Mouse (Mus musculus) liver, adult 2 months (tissue): ENCODE measurements around the gene Olfr1338. TPM values are rescaled to one million over a fixed set of nuclear protein-coding genes. Genes with fewer than 3 reads are reported as not detected.
"Not testable (repeated sequence)": the region's sequence is repeated elsewhere in the genome, so short reads cannot be mapped to it uniquely, and the experiment has no call there.

Experiments used
- DNase-seq: peaks from one replicate; pipeline ENCODE4 v3.0.0-alpha.2; 2011; ENCODE audit warnings: low read depth, low spot score; ENCODE audit errors: extremely low read depth
- H3K27ac ChIP-seq: fragments of 200-500 bp; replicated peaks from 2 replicates; pipeline ENCODE4 v1.5.1; 2012; ENCODE audit warnings: low read depth, mild to moderate bottlenecking, control low read depth, inconsistent platforms, low read length; ENCODE audit not compliant: insufficient read depth
- H3K27me3 ChIP-seq: fragments of 200-500 bp; 2 replicates; pipeline ENCODE4 v1.6.1; 2012; ENCODE audit warnings: mild to moderate bottlenecking, moderate library complexity, low read length, inconsistent platforms; ENCODE audit not compliant: control insufficient read depth, insufficient read depth
- H3K36me3 ChIP-seq: fragments of 200-500 bp; 2 replicates; pipeline ENCODE4 v1.6.1; 2012; ENCODE audit warnings: low read length, inconsistent platforms; ENCODE audit not compliant: control insufficient read depth, insufficient read depth
- H3K4me1 ChIP-seq: fragments of 200-500 bp; 2 replicates; pipeline ENCODE4 v1.6.1; 2011; ENCODE audit warnings: low read length; ENCODE audit not compliant: control insufficient read depth, insufficient read depth
- H3K4me3 ChIP-seq: fragments of 200-500 bp; 2 replicates; pipeline ENCODE4 v1.5.1; 2011; ENCODE audit warnings: low read depth, mild to moderate bottlenecking, control low read depth, low read length, moderate library complexity; ENCODE audit not compliant: insufficient read depth
- H3K79me2 ChIP-seq: fragments of 200-500 bp; 2 replicates; pipeline ENCODE4 v1.6.1; 2012; ENCODE audit warnings: inconsistent platforms, mild to moderate bottlenecking, low read length, moderate library complexity; ENCODE audit not compliant: control insufficient read depth, insufficient read depth
- H3K9ac ChIP-seq: fragments of 200-500 bp; 2 replicates; pipeline ENCODE4 v1.6.1; 2012; ENCODE audit warnings: low read depth, mild to moderate bottlenecking, control low read depth, inconsistent platforms, low read length
- CTCF ChIP-seq: fragments of 200-500 bp; IDR thresholded peaks from 2 replicates; pipeline ENCODE4 v1.5.1; 2011; ENCODE audit warnings: low read depth, low read length, control low read depth
- POLR2A ChIP-seq: fragments of 200-500 bp; IDR thresholded peaks from 2 replicates; pipeline ENCODE4 v1.6.1; 2011; ENCODE audit warnings: low read length, control low read depth; ENCODE audit not compliant: insufficient read depth; ENCODE audit errors: extremely low read depth
- WGBS: fragments of 180-500 bp; shearing (Covaris S2); methylation state at CpG from one replicate; pipeline ENCODE4 v1.1.7; 2018; 5-methylcytosine and 5-hydroxymethylcytosine counted together
- polyA plus RNA-seq: library from polyadenylated mRNA; depleted of rRNA; stranded (reverse); fragments of >200 nt; gene quantifications from 2 replicates; pipeline ENCODE4 v1.2.3, GENCODE M21; 2012; rRNA removed
- total RNA-seq: library from RNA; depleted of rRNA; stranded (reverse); fragments of >200 nt; gene quantifications from 2 replicates; pipeline ENCODE4 v1.2.3, GENCODE M21; 2014; rRNA removed

Olfr1338 gene
- not detected in 2 replicates for total RNA-seq
- not detected in 2 replicates for polyA plus RNA-seq

DNA sequence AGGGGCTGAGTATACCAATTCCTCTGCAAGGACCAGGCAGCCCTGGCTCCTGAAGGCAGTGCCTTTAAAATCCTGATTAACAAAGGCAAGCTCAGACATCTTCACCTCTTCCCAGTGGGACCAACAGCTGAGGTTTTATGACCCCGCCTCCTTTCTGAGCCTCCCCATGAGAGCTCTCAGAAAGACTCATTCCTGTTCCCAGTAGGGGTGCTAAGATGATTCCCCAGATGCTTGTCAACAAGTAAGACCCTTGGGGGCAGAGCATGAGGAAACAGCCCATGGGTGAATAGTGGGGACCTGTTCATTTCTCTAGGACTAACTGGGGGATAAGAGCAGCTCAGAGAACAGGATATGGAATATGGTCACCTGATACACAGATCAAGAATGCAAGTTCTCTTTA, at the start of gene Olfr1338:
TSS of gene Olfr1338 (minus strand) at position 101 of the 400 bp plus-strand sequence.
- no peaks in the 10 kb centered on the region for H3K27me3 ChIP-seq
- H3K79me2 ChIP-seq = no peaks in the 10 kb centered on the region
- H3K27ac ChIP-seq = no peak within 1 kb of the TSS
- no peak for TF ChIP-seq POLR2A
- no peak for TF ChIP-seq CTCF
- H3K4me1 ChIP-seq = no peaks in the 10 kb centered on the region
- H3K9ac ChIP-seq = no peak within 1 kb of the TSS
- H3K4me3 ChIP-seq = no peak within 1 kb of the TSS
- no peaks in the 10 kb centered on the region for H3K36me3 ChIP-seq
- no peak for DNase-seq
- 97% methylated on average over 1 of the region's 1 CpGs for WGBS

DNA sequence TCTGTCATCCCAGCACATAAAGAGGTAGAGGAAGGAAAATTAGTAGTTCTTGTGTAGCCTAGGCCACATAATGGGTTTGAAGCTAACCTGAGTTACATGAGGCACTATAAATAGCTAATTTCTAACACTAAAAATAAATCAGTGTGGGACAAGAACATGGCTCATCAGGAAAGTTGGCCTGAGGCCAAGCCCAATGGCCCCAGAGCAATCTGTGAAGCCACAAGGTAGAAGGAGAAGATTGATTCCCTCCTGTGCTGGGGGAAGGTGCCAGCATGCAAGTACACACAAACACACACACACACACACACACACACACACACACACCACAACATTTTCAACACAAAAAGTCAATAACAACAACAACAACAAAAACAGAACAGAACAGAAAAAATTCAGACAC, 34.3 kb upstream of the Olfr1338 start:
- H3K79me2 ChIP-seq, H3K4me1 ChIP-seq, H3K36me3 ChIP-seq, H3K27ac ChIP-seq, H3K9ac ChIP-seq, DNase-seq, H3K4me3 ChIP-seq, H3K27me3 ChIP-seq: not testable (repeated sequence)

GRCm38 (mm10) chr4:118782486-118782885, 23.9 kb upstream of the Olfr1338 start, which contains the start of gene Olfr1337:
Gene Olfr1337, minus strand, starts transcription at chr4:118782586.
- H3K27ac ChIP-seq = no peak within 1 kb of the TSS
- no peaks in the 10 kb centered on the region for H3K36me3 ChIP-seq
- no peak for TF ChIP-seq POLR2A
- no peak for TF ChIP-seq CTCF
- no peaks in the 10 kb centered on the region for H3K79me2 ChIP-seq
- no peak within 1 kb of the TSS for H3K4me3 ChIP-seq
- no peak within 1 kb of the TSS for H3K9ac ChIP-seq
- H3K27me3 ChIP-seq = no peaks in the 10 kb centered on the region
- H3K4me1 ChIP-seq = no peaks in the 10 kb centered on the region
- 57% methylated on average over 2 of the region's 2 CpGs for WGBS
- no peak for DNase-seq

GRCm38 (mm10) chr4:118741881-118742280, 16.7 kb downstream of the Olfr1338 start:
- no peaks in the 10 kb centered on the region for H3K36me3 ChIP-seq
- WGBS = 18% methylated on average over 16 of the region's 16 CpGs

GRCm38 (mm10) chr4:118740988-118741698, 17.4 kb downstream of the Olfr1338 start:
- no peak for TF ChIP-seq POLR2A
- no peak for TF ChIP-seq CTCF
- Histone ChIP-seq H3K4me1 (no peaks in the 10 kb centered on the region), H3K27me3 (peaks cover 5% of the 10 kb centered on the region; the same call in 1 of the 2 replicates), H3K27ac (no peak overlapping the region), H3K79me2 (no peaks in the 10 kb centered on the region), H3K36me3 (no peaks in the 10 kb centered on the region), H3K9ac (no peak overlapping the region), H3K4me3 (no peak overlapping the region)
- 12% methylated on average over 11 of the region's 11 CpGs for WGBS
- no peak for DNase-seq

More at GRCm38 (mm10) chr4:118741881-118742280, 16.7 kb downstream of the Olfr1338 start:
- H3K27ac ChIP-seq = no peak overlapping the region
- no peaks in the 10 kb centered on the region for H3K4me1 ChIP-seq
- no peak for TF ChIP-seq POLR2A
- TF ChIP-seq CTCF = no peak
- no peak for DNase-seq
- no peak overlapping the region for H3K9ac ChIP-seq
- peaks cover 5% of the 10 kb centered on the region; the same call in 1 of the 2 replicates for H3K27me3 ChIP-seq
- H3K79me2 ChIP-seq = no peaks in the 10 kb centered on the region
- H3K4me3 ChIP-seq = no peak overlapping the region

GRCm38 (mm10) chr4:118739574-118739973, 19.0 kb downstream of the Olfr1338 start:
- H3K27ac ChIP-seq = no peak overlapping the region
- WGBS = 69% methylated on average over 3 of the region's 3 CpGs
- DNase-seq = no peak
- no peak overlapping the region for H3K9ac ChIP-seq
- peaks cover 5% of the 10 kb centered on the region; the same call in 1 of the 2 replicates for H3K27me3 ChIP-seq
- no peaks in the 10 kb centered on the region for H3K79me2 ChIP-seq
- no peaks in the 10 kb centered on the region for H3K36me3 ChIP-seq
- no peak overlapping the region for H3K4me3 ChIP-seq
- H3K4me1 ChIP-seq = no peaks in the 10 kb centered on the region
- TF ChIP-seq POLR2A (no peak), CTCF (no peak)
